Mouse (Mus musculus) liver, adult 2 months (tissue): ENCODE results near the gene Folr1.
A peak's percentile ranks its signal among the peaks of the same experiment; 100 is the strongest.

Source experiments
- CTCF ChIP-seq: fragments of 200-500 bp; IDR thresholded peaks from 2 replicates; pipeline ENCODE4 v1.5.1; 2011; ENCODE audit warnings: low read depth, low read length, control low read depth
- POLR2A ChIP-seq: fragments of 200-500 bp; IDR thresholded peaks from 2 replicates; pipeline ENCODE4 v1.6.1; 2011; ENCODE audit warnings: low read length, control low read depth; ENCODE audit not compliant: insufficient read depth; ENCODE audit errors: extremely low read depth

DNA sequence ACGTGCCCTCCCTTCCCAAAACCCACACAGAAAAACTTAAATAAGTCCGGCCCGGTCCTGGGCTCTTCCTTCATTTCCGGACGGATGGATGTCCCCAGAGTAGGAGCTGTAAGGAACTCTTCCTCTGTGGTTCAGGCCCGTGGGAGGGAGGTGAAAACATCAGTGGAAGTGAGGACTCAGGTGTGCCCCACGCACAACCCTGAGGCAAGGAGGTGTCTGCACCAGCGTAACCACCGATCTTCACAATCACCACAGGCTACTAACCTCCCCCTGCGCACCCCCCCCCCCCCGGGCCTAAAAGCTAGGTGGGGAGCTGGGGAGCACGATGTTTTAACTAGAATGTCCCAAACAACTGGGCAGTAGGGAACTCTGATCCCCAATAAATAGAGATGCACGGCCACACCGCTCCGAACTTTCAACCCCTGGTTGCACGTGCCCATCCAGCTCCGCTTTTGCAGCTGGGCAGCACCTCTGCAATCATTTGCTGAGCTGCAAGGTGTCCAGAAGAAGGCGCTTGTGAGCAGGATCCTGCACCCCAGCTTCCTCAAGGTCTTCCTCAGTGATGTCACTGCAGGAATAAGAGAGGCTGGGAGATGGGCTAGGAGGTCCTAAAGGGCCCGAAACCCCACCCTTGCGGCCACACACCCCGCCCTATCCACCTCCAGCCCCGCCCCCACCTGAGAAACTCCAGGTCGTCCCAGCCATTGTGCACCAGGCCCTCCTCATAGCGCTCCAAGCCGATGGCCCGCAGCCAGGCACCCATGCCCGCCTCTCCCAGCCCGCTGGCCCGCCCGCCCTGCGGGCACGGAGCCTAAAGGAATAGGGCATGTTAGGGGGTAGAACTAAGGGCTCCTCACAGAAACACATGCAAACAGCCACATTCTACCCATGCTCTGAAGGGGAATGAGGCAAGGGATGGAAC lies 47.5 kb downstream of the Folr1 start:
- TF ChIP-seq CTCF (peak; percentile 49), POLR2A (no peak)
